Mouse (Mus musculus) midbrain, embryonic 12.5 days (tissue): ENCODE measurements around the gene Scn3a. TPM values are rescaled to one million over a fixed set of nuclear protein-coding genes. Genes with fewer than 3 reads are reported as not detected.

Experiments used
- ATAC-seq: fragments of 200-750 bp; cut with Nextera tagmentation; 2 replicates; pipeline ENCODE4 v1.8.0; 2017; ENCODE audit warnings: low read depth, moderate TSS enrichment, moderate library complexity; ENCODE audit not compliant: low FRiP score
- H3K27ac ChIP-seq: fragments of 300-500 bp; sonication (generic); replicated peaks from 2 replicates; pipeline ENCODE4 v1.5.1; 2016; ENCODE audit warnings: mild to moderate bottlenecking
- H3K27me3 ChIP-seq: fragments of 300-500 bp; sonication (generic); 2 replicates; pipeline ENCODE4 v1.6.1; 2016; ENCODE audit warnings: mild to moderate bottlenecking
- H3K36me3 ChIP-seq: fragments of 300-500 bp; sonication (generic); 2 replicates; pipeline ENCODE4 v1.6.1; 2016
- H3K4me1 ChIP-seq: fragments of 300-500 bp; sonication (generic); 2 replicates; pipeline ENCODE4 v1.6.1; 2016
- H3K4me2 ChIP-seq: fragments of 300-500 bp; sonication (generic); replicated peaks from 2 replicates; pipeline ENCODE4 v1.6.1; 2016; ENCODE audit warnings: mild to moderate bottlenecking, moderate library complexity
- H3K4me3 ChIP-seq: fragments of 300-500 bp; sonication (generic); 2 replicates; pipeline ENCODE4 v1.5.1; 2016; ENCODE audit warnings: mild to moderate bottlenecking
- H3K9ac ChIP-seq: fragments of 300-500 bp; sonication (generic); replicated peaks from 2 replicates; pipeline ENCODE4 v1.6.1; 2016; ENCODE audit warnings: mild to moderate bottlenecking, moderate library complexity
- H3K9me3 ChIP-seq: fragments of 300-500 bp; sonication (generic); 2 replicates; pipeline ENCODE4 v1.6.1; 2016; ENCODE audit warnings: mild to moderate bottlenecking
- WGBS: fragments of 180-500 bp; shearing (Covaris S2); methylation state at CpG from one replicate; pipeline ENCODE4 v1.1.7; 2016; 5-methylcytosine and 5-hydroxymethylcytosine counted together
- polyA plus RNA-seq: library from polyadenylated mRNA; unstranded; fragments of >200 nt; fragmentation: Nextera tagmentation; extraction: Ambion mirVana; gene quantifications from 2 replicates; pipeline ENCODE4 v1.2.1, GENCODE M21; 2016

Scn3a gene
- polyA plus RNA-seq, 1 experiment from 2014 or later = 44.6 TPM

DNA sequence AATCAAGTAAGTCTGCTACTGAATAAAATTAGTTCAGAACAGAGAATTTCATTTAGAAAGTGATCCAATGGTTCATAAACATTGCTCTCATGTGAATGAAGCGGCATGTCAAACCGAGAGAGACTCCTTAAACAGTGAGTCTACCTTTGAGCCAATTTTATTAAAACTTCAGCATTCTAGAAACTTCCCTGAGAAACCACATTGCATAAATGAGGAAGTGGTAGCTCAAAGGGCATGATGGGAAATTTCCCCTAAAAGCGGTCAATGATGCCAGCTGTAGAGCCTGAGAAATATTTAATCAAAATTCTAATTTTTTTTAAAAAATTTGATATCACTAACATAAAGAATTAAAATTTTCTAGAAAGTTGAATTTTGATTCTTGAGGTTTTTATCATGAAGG, 16.9 kb downstream of the Scn3a start:
- Histone ChIP-seq H3K4me2 (no peak overlapping the region), H3K9me3 (no peaks in the 10 kb centered on the region), H3K4me1 (peaks cover 21% of the 10 kb centered on the region), H3K36me3 (no peaks in the 10 kb centered on the region), H3K9ac (no peak overlapping the region), H3K27ac (no peak overlapping the region), H3K27me3 (no peaks in the 10 kb centered on the region), H3K4me3 (no peak overlapping the region)
- WGBS = 93% methylated on average over 3 of the region's 3 CpGs
- ATAC-seq = no peak

DNA sequence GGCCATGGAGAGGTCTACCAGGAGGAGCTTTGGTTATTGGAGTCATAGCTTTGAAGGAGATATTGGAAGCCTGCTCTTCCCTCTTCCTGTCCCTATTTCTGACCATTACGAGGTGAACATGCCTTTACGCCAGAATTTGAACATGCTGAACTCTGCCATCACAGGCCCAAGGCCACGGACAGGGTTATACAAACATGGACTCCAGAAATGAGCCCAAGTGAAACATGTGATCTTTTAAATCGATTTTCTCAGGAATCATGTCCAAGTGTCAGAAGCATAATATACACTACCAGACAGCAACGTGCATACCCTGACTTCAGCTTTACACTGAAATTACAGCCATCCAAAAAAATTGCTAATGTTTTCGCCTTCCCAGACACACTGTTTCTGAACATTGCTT, 18.8 kb downstream of the Scn3a start:
- peaks cover 23% of the 10 kb centered on the region for H3K4me1 ChIP-seq
- 96% methylated on average over 6 of the region's 6 CpGs for WGBS

GRCm38 (mm10) chr2:65547341-65547740, 20.1 kb downstream of the Scn3a start:
- no peak overlapping the region for H3K27ac ChIP-seq
- ATAC-seq = no peak
- WGBS = 72% methylated on average over 4 of the region's 4 CpGs
- no peak overlapping the region for H3K4me2 ChIP-seq
- no peaks in the 10 kb centered on the region for H3K27me3 ChIP-seq
- H3K4me1 ChIP-seq = peaks cover 13% of the 10 kb centered on the region
- H3K9ac ChIP-seq = no peak overlapping the region
- no peaks in the 10 kb centered on the region for H3K36me3 ChIP-seq
- H3K4me3 ChIP-seq = no peak overlapping the region
- H3K9me3 ChIP-seq = no peaks in the 10 kb centered on the region

More for the DNA sequence above, 18.8 kb downstream of the Scn3a start:
- Histone ChIP-seq H3K27ac (no peak overlapping the region), H3K9me3 (no peaks in the 10 kb centered on the region), H3K4me2 (no peak overlapping the region), H3K4me3 (no peak overlapping the region), H3K36me3 (no peaks in the 10 kb centered on the region), H3K9ac (no peak overlapping the region), H3K27me3 (no peaks in the 10 kb centered on the region)
- no peak for ATAC-seq

DNA sequence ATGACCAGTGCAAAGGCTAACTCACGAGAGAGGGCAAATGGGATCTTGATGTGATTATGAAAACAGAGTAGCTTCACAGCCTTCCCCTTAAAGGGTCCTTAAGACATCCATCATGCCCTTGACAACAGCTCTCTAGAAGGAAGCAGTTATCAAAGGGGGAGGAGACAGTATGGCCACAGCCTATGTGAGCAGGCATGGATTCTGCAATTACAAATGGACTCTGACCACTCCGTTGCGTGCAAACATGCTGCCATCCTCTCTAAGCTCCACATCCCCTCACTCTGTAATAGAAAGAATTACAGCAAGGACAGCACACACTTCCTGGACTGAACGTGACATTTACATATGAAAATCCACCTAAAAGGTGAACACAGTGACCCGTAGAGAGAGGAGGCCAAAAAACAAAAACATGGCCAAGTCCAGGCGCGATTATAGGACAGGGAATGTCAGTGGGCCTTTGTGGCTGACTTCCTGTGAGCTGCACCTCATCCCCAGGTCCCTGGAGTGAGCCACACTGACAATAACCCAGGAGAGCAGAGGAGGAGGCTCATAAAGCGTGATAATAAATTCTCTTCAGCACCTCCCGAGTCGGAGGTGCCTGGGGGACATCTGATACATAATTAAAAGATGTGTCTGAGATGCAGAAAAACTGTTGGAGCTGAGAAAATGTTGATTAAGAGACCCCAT, 24.4 kb downstream of the Scn3a start:
- WGBS = 71% methylated on average over 10 of the region's 10 CpGs
- H3K4me1 ChIP-seq = peaks cover 6% of the 10 kb centered on the region; the same call in 1 of the 2 replicates
- peak overlapping the region; percentile 15; the same call in 1 of the 2 replicates for H3K27ac ChIP-seq
- no peak overlapping the region for H3K9ac ChIP-seq
- ATAC-seq = peak; percentile 50; the same call in 1 of the 2 replicates
- no peak overlapping the region for H3K4me2 ChIP-seq
- H3K27me3 ChIP-seq = no peaks in the 10 kb centered on the region
- no peaks in the 10 kb centered on the region for H3K9me3 ChIP-seq
- no peak overlapping the region for H3K4me3 ChIP-seq
- no peaks in the 10 kb centered on the region for H3K36me3 ChIP-seq

DNA sequence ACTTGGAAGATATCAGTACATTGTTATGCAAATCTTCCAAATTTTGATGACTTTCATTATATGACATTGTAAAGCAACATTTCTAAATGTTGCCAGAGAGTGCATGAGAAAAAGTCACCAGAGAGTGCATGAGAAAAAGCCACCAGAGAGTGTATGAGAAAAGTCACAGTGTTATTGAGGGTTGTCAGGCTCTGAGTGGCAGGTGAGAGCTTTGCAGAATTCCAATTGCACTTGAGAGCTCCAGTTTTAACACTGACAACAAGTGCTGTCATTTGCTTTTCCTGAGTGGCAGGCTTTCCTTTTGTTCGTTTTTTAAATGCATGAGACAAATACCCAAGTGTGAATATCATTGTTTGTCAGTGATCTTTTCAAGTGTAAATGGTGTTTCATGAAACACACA, 25.6 kb downstream of the Scn3a start:
- H3K36me3 ChIP-seq = no peaks in the 10 kb centered on the region
- H3K27ac ChIP-seq = no peak overlapping the region
- H3K27me3 ChIP-seq = no peaks in the 10 kb centered on the region
- H3K4me3 ChIP-seq = no peak overlapping the region
- peaks cover 6% of the 10 kb centered on the region; the same call in 1 of the 2 replicates for H3K4me1 ChIP-seq
- no peaks in the 10 kb centered on the region for H3K9me3 ChIP-seq
- no peak overlapping the region for H3K4me2 ChIP-seq
- no peak for ATAC-seq
- H3K9ac ChIP-seq = no peak overlapping the region
- 36% methylated on average over 1 of the region's 1 CpGs for WGBS

GRCm38 (mm10) chr2:65538436-65538835, 29.0 kb downstream of the Scn3a start:
- Histone ChIP-seq H3K4me1 (no peaks in the 10 kb centered on the region; the same call in 1 of the 2 replicates), H3K9ac (no peak overlapping the region), H3K27me3 (no peaks in the 10 kb centered on the region), H3K4me2 (no peak overlapping the region), H3K4me3 (no peak overlapping the region), H3K9me3 (no peaks in the 10 kb centered on the region), H3K36me3 (peaks cover 3% of the 10 kb centered on the region; the same call in 1 of the 2 replicates), H3K27ac (no peak overlapping the region)
- 61% methylated on average over 5 of the region's 5 CpGs for WGBS
- ATAC-seq = no peak

GRCm38 (mm10) chr2:65532127-65532854, 35.1 kb downstream of the Scn3a start:
- Histone ChIP-seq H3K4me2 (no peak overlapping the region), H3K4me3 (no peak overlapping the region), H3K27ac (no peak overlapping the region), H3K9ac (no peak overlapping the region), H3K27me3 (no peaks in the 10 kb centered on the region), H3K9me3 (no peaks in the 10 kb centered on the region), H3K36me3 (peaks cover 3% of the 10 kb centered on the region; the same call in 1 of the 2 replicates), H3K4me1 (no peaks in the 10 kb centered on the region)
- ATAC-seq = no peak
- WGBS = 83% methylated on average over 10 of the region's 10 CpGs

DNA sequence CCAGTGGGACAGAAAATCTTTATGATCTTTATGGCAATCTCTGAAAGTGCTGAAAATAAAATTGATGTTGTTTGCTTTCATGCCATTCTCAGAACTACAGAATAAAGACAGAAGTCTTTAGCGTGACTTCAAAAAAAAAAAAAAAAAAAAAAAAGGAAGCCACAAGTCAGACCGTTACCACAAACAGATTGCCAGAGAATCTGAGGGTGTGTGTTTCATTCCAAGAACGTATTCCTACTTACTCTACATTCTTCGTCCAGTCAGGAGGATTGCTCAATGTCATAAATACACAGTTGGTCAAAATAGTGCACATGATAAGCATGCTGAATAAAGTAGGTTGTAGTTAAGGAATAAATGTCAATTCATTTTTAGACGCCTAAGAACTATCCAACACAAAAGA, 38.3 kb downstream of the Scn3a start:
- H3K4me1 ChIP-seq = no peaks in the 10 kb centered on the region
- H3K36me3 ChIP-seq = no peaks in the 10 kb centered on the region
- no peak overlapping the region for H3K4me3 ChIP-seq
- no peak overlapping the region for H3K27ac ChIP-seq
- no peaks in the 10 kb centered on the region for H3K9me3 ChIP-seq
- 68% methylated on average over 5 of the region's 5 CpGs for WGBS
- no peak for ATAC-seq
- H3K27me3 ChIP-seq = no peaks in the 10 kb centered on the region
- no peak overlapping the region for H3K9ac ChIP-seq
- no peak overlapping the region for H3K4me2 ChIP-seq

DNA sequence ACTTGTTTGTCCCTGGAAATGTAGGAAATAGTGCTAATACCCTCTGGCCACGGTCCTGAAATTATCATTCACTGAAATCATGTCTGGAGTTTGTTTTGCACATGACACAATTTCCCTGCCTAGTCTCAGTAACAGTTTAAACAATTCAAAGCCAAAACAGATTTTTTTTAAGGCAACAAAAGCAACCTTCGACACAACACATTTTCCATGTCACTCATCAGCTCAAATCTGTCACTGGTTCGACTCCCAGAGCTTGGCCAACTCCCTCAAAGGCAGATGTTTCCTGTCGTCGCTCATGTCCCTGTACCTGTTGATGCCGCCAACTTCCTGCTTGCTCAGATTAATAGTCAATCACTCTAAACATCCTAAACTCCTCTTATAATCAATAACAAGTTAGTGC, 50.7 kb downstream of the Scn3a start:
- ATAC-seq = no peak
- WGBS = 82% methylated on average over 6 of the region's 6 CpGs
- H3K9ac ChIP-seq = no peak overlapping the region
- no peaks in the 10 kb centered on the region for H3K4me1 ChIP-seq
- H3K27me3 ChIP-seq = no peaks in the 10 kb centered on the region
- 0 out of 2 replicates have a peak, but pooled peaks cover 5% of the 10 kb centered on the region for H3K36me3 ChIP-seq
- H3K4me3 ChIP-seq = no peak overlapping the region
- no peaks in the 10 kb centered on the region for H3K9me3 ChIP-seq
- no peak overlapping the region for H3K27ac ChIP-seq
- H3K4me2 ChIP-seq = no peak overlapping the region

- Histone ChIP-seq H3K9ac (no peak overlapping the region), H3K4me1 (no peaks in the 10 kb centered on the region), H3K4me3 (no peak overlapping the region), H3K27me3 (no peaks in the 10 kb centered on the region), H3K27ac (no peak overlapping the region), H3K9me3 (no peaks in the 10 kb centered on the region), H3K4me2 (no peak overlapping the region), H3K36me3 (peaks cover 18% of the 10 kb centered on the region)
- ATAC-seq = no peak
- WGBS = 87% methylated on average over 12 of the region's 12 CpGs
Measured at GRCm38 (mm10) chr2:65508217-65508616, 59.2 kb downstream of the Scn3a start.

- ATAC-seq = no peak
- Histone ChIP-seq H3K27ac (no peak overlapping the region), H3K4me3 (no peak overlapping the region), H3K9ac (no peak overlapping the region), H3K27me3 (no peaks in the 10 kb centered on the region), H3K4me2 (no peak overlapping the region), H3K9me3 (no peaks in the 10 kb centered on the region), H3K36me3 (peaks cover 8% of the 10 kb centered on the region), H3K4me1 (no peaks in the 10 kb centered on the region)
- 82% methylated on average over 9 of the region's 9 CpGs for WGBS
Measured at GRCm38 (mm10) chr2:65490450-65490849, 77.0 kb downstream of the Scn3a start.

- Histone ChIP-seq H3K4me3 (no peak overlapping the region), H3K27me3 (no peaks in the 10 kb centered on the region), H3K27ac (no peak overlapping the region), H3K4me2 (no peak overlapping the region), H3K9me3 (no peaks in the 10 kb centered on the region), H3K4me1 (no peaks in the 10 kb centered on the region), H3K36me3 (peaks cover 26% of the 10 kb centered on the region), H3K9ac (no peak overlapping the region)
- WGBS = 86% methylated on average over 3 of the region's 3 CpGs
- ATAC-seq = no peak
Measured at GRCm38 (mm10) chr2:65483434-65483833, 84.0 kb downstream of the Scn3a start.
